In the genomic region with DNA sequence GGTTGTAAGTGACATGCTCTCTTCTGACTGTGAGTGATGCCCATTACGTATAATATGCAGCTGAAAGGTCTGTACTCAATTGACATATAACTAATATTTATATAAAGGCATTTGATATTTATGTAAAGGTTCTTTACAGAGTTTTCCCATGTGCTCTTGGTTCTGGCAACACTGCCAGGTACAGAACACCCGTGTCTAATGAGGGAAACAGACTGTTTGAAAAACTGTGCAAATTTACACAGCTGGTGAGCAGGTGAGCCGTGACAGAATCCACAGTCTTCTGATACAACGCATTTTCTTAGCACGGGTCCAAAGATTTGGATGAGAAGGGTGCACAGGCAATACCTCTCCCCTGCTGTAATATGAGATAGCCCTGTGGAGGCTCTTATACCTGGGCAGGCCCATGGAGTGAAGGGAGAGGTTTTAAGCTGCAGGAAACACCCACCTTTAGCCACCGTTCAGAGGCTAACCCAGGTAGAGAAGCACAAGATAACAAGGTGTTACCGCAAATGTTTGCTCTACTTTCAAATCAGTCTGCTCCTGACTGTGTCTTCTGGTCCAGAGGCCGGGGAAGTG, we compare ENCODE assay signal across 16 mouse cellular contexts.
"Had no signal": no experiment of that assay in that cellular context is flagged by ENCODE, and none has a peak within 500 bp of the region (broad histone marks: within the 10 kb centered on the region; RNA-seq: fewer than 3 reads in every experiment).

No protein-coding gene starts in this region.

- H3K27ac ChIP-seq: liver, embryonic 13.5 days; liver, embryonic 15.5 days; lung, embryonic 15.5 days; macrophage; midbrain, embryonic 13.5 days; midbrain, embryonic 15.5 days; neural tube, embryonic 12.5 days had no signal

- H3K9me3 ChIP-seq: liver, embryonic 13.5 days; liver, embryonic 15.5 days; lung, embryonic 15.5 days; midbrain, embryonic 13.5 days; midbrain, embryonic 15.5 days; neural tube, embryonic 12.5 days had no signal

- H3K4me2 ChIP-seq: liver, embryonic 13.5 days; liver, embryonic 15.5 days; lung, embryonic 15.5 days; midbrain, embryonic 11.5 days; midbrain, embryonic 13.5 days; midbrain, embryonic 15.5 days; neural tube, embryonic 12.5 days had no signal

- H3K9ac ChIP-seq: liver, embryonic 13.5 days; liver, embryonic 15.5 days; liver, postnatal 0 days; lung, embryonic 15.5 days; midbrain, embryonic 13.5 days; midbrain, embryonic 15.5 days; neural tube, embryonic 12.5 days had no signal

- DNase-seq: liver, embryonic 13.5 days; liver, postnatal 0 days; lung, postnatal 14 days; lung, postnatal 36 days; right cerebral cortex, postnatal 14 days; thymus, adult 18-20 months; thymus, postnatal 14 days; thymus, postnatal 36 days had no signal

- ATAC-seq: liver, postnatal 0 days; midbrain, embryonic 13.5 days; midbrain, embryonic 15.5 days had no signal

- H3K36me3 ChIP-seq: liver, embryonic 13.5 days; liver, embryonic 15.5 days; lung, embryonic 15.5 days; midbrain, embryonic 13.5 days; midbrain, embryonic 15.5 days; neural tube, embryonic 12.5 days had no signal

- H3K27me3 ChIP-seq: liver, embryonic 13.5 days; liver, embryonic 15.5 days; lung, embryonic 15.5 days; megakaryocyte, embryonic 14.5 days; midbrain, embryonic 13.5 days; midbrain, embryonic 15.5 days; neural tube, embryonic 12.5 days had no signal

- H3K4me3 ChIP-seq: liver, embryonic 13.5 days; liver, embryonic 15.5 days; lung, embryonic 15.5 days; megakaryocyte, embryonic 14.5 days; midbrain, embryonic 13.5 days; midbrain, embryonic 15.5 days; neural tube, embryonic 12.5 days had no signal

- H3K4me1 ChIP-seq: liver, embryonic 13.5 days; liver, embryonic 15.5 days; lung, embryonic 15.5 days; megakaryocyte, embryonic 14.5 days; midbrain, embryonic 13.5 days; midbrain, embryonic 15.5 days; neural tube, embryonic 12.5 days had no signal
